Mouse (Mus musculus) thymus, adult 18-20 months (tissue): ENCODE results near the gene Prdm12.
"Not testable (repeated sequence)": the region's sequence is repeated elsewhere in the genome, so short reads cannot be mapped to it uniquely, and the experiment has no call there.

Experiments
- DNase-seq, 2 experiments: peaks; one replicate each; pipeline ENCODE4 v3.0.0; 2022; ENCODE audit warnings: mixed read lengths in 2 of 2

Gene Prdm12

DNA sequence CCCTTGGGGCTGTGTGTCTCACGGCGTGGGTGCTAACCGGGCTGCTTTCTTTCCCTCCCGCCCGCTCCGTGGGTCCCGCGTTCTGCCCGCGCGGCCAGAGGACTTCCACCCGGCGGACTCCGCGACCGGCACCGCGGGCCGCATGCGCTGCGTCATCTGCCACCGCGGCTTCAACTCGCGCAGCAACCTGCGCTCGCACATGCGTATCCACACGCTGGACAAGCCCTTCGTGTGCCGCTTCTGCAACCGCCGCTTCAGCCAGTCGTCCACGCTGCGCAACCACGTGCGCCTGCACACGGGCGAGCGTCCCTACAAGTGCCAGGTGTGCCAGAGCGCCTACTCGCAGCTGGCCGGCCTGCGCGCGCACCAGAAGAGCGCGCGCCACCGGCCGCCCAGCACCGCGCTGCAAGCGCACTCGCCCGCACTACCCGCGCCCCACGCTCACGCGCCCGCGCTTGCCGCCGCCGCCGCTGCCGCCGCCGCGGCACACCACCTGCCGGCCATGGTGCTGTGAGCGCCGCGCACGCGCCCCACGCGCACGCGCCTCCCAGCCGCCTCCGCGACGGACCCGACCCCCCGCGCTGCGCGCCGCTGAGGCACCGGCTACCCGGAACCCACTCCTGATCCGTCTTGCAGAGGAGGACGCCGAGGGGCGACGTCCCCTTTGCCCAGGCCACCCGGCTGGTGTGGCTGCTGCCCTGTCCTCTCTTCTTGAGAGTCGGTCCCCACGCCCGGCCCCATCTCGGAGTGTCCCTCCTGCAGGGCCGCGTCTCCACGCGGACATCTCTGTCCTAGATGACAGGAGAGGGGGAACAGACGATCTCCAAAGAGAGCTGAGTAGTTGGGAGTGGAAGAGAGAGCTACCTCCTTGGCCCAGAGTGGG lies 14.4 kb downstream of the Prdm12 start:
- DNase-seq: no peak

DNA sequence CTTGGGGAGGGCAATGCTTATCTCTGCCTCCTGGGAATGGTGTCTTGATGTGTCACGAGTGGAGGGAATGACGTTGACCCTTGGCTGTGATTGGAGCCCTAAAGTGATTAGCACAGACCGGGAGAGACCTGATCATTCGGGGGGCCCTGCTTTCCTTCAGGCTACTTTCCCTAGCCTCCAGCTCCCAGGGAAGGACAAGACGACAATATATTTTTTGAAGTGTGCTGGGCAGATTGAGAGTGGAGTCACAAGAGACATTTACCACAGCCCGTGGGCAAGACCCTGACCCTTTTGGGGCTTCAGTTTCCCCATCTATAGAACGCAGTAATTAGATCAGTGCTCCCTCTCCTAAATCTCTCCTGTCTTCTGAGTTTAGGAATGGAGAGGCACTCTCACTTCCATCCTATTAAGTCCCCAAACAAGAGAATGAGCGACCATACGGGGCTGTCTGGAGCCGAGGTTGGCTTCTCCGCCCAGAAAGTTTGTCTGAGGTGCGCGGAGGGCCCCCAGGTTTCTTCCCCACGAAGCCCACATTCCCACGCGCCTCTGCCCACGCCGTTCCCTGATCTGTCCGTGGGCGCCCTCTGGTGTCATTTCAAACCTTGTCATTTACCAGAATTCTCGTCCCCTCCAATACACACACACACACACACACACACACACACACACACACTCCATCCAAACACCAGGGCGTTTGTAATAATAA lies 15.2 kb downstream of the Prdm12 start:
- no peak for DNase-seq

DNA sequence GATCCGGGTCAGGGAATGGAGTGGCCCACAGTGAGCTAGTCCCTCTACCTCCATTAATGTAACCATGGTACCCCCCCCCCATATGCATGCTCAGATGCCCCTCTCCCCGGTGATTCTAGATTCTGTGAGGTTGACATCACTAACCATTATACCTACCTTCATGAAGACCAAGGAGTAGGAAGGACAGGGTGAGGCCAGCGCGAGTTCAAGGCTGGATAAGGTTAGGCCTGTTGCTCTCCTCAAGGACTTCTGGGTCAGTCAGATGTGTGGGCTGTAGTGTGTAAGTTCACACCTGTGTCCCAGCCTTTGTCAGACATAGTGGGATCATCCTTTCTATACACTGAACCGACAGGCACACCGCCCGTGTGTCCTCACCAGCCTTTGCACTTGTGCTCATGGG lies 16.5 kb downstream of the Prdm12 start:
- no peak for DNase-seq

- DNase-seq: no peak
These were observed 23.3 kb downstream of the Prdm12 start for GRCm38 (mm10) chr2:31662939-31663803.

- no peak for DNase-seq
These were observed 24.0 kb downstream of the Prdm12 start for GRCm38 (mm10) chr2:31663804-31664180.

DNA sequence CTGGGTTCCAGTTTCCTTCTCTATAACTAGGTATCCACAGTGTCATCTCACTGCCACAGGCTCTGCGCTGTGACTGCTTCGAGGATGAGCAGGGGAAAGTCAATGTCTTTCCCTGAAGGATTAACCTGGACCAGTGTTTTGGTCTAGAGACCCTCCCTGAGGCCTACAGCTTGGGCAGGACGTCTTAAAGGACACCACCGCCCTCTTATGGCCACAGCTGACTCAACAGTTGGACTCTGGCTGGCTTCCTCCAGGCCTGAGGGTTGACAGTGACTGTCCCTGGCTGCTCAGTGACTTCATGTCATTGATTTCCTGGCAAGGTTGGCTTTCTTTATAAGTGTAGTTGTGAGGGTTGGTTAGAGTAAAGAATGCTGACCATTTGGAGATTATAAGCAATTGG lies 27.5 kb downstream of the Prdm12 start:
- no peak for DNase-seq

GRCm38 (mm10) chr2:31670551-31671035 lies 30.8 kb downstream of the Prdm12 start, which contains the start of gene Exosc2:
Gene Exosc2, plus strand, starts transcription at chr2:31670715.
- DNase-seq: peak; percentile 81 to 90

GRCm38 (mm10) chr2:31678641-31679040 lies 38.8 kb downstream of the Prdm12 start:
- no peak for DNase-seq

DNA sequence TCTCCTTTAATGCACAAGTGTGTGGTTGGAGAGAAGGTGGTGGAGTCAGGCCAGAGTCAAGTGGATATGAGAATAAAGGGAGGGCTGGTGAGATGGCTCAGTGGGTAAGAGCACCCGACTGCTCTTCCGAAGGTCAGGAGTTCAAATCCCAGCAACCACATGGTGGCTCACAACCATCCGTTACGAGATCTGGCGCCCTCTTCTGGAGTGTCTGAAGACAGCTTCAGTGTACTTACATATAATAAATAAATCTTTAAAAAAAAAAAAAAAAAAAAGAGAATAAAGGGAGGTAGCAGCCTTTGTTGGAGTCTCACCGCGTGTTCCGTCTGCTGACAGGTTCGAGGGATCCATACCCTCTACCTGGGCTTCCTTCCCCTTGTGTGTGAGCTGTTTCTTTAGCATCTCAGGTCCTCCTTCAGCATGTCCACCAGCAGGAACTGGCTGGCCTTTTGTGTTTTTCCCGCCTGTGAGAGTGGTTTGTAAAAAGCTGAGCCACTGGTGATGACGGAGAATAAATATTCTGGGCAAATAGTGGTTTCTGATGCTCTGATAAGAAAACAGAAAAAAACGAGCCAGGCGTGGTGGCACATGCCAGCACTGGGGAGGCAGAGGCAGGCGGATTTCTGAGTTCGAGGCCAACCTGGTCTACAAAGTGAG lies 41.3 kb downstream of the Prdm12 start:
- not testable (repeated sequence) for DNase-seq

DNA sequence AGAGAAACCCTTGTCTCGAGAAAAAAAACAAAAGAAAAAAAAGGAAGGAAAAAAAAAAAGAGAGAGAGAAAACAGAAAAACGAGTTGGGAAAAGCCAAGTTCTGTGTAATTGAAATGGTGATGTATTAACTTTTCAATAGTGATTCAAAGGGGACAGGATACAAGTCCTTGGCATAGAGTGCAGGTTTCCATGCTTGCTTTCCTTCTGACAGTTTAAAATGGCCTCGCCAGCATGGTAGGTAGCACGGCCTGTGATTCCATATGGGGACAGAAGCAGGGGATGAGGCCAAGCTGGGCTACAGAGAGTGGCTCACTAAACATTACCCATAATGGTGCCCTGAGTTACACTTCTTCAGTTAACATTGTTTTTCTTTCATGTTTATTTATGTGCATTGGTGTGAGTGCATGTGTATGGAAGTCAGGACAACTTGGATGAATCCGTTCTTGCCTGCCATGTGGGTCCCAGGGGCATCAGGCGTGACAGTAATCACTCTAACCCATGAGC lies 41.9 kb downstream of the Prdm12 start:
- DNase-seq: no peak

DNA sequence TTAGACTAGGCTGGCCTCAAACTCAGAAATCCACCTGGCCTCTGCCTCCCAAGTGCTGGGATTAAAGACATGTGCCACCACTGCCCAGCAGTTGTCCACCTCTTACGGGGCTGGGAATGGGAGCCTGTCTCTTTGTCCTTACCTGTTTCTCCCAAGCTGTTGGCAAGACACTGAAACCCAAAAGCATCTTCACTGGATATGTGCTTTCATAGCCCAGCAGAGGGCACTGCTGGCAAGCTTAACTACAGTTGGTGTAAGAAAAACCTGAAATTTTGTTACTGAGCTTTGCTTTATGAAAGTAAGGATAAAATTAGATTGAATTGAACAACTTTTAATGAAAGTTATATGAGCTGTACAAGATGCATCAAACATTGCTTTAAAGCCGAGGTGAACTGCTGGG lies 43.8 kb downstream of the Prdm12 start:
- DNase-seq: no peak

- peak; percentile 94 to 95 for DNase-seq
These were observed 48.5 kb downstream of the Prdm12 start, which contains the start of gene Abl1 for GRCm38 (mm10) chr2:31688074-31688925. Gene Abl1, plus strand, starts transcription at chr2:31688376.

DNA sequence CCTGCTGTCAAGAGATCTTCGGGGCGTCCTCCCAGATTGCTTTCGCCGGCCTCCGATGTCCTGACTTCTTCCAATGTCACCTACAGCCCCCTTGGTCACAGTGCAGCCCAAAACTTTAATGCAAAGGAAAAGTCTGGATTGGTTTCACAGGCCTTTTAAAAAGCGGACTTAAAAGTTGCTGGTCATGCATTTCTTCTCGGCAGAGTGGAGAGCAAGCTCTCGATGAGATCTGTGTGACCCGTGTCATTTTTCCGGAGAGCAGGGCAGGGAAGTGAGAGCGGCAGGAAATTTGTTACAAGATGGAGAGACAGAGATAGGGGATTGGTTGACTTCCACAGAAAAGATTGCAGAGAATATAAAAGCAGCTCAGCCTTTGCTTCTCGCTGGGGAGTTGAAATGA lies 49.2 kb downstream of the Prdm12 start:
- no peak for DNase-seq

DNA sequence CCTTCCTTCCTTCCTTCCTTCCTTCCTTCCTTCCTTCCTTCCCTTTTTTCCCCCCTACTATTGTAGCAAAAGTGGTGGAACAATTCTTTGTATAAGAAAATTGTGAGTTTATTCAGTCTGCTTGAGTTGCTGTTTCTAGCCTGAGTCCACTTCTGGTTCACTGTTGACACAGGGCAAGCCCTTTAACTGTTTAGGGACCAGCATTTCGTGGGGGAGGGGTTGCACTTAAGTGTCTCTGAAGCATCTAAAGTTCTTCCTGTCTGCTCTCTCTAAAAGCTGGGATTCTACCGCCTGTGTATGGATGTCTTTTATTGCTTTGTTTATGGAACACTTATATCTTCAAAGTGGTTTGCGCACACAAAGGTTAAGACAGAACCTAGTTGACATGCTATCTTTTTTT lies 50.2 kb downstream of the Prdm12 start:
- no peak for DNase-seq

DNA sequence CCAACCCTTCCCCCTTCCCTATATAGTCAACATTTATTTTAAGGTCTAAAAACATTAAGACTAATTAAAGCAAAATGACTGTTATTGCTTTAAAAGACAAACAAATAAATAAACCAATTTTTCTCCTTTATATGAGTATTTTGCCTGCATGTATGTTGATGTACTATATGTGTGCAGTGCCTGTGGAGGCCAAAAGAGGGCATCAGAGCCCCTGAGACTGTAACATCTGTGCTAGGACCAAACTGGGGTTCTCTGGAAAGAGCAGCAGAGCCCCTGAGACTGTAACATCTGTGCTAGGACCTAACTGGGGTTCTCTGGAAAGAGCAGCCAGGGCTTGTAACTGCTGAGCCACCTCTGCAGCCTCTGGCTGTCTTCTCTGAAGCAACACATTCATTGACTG lies 58.4 kb downstream of the Prdm12 start:
- DNase-seq: no peak

DNA sequence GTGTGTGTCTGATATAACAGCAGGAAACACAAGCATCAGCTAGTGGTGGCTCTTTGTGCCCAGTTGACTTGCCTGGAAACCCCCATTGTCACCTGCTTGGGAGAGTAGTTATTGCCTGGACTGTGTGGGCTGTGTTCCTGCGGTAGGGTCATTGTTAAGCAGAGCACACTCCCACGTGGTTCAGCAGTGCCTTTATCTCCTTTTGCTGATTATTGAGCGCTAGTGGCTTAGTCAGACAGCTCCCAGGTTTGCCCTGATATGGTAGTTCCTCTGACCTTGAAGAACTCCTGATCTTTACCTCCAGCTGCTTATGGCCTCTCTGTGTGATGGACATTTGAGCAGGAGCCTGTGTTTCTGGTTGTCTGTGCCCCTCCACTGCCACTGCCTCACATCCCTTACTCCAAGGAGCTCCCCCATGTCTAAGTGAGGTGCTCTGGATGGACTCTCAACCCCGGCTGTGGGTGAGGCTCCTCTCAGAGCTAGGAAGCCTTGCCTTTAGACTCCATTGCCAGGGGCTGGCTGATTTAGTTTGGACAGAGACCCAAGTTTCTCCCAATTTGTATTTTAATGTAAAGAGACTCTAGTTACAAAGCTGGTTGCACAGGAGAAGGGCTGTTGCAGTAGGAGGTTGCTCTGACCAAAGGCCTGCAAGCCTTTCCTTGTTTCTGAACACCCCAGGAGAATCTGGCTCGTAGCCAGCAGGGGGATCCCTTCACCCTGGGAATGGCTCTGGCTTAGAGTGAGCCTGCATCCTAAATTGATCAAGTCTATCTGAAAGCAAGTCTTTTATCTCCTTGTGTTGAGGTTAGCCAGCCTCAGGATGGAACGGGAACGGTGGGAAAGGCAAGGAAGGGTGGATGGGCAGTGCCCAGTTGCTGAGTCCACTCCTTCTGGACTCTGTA lies 61.0 kb downstream of the Prdm12 start:
- no peak for DNase-seq

DNA sequence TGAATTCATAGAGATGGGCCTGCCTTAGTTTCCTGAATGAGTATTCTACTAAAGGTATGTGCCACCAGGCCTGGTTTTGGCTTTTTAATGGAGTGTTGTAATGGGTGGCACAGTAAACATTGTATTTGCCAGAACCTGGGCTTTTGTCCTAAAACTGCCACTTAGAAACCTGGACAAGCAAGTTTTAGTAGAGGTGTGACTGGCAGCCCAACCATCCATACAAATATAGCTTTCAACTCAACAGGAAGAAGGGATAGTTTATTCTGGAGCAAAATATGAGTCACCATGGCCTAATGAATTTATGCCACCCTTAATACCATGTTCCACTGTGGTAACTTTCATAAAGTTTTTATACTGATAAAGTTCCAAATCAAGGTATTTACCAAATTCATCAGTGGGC lies 63.4 kb downstream of the Prdm12 start:
- no peak for DNase-seq
